Mouse (Mus musculus) gonadal fat pad, adult 2 months (tissue): Measurements from ENCODE around the gene Dpagt1. TPM values are rescaled to one million over a fixed set of nuclear protein-coding genes. Genes with fewer than 3 reads are reported as not detected.
"Not testable (repeated sequence)": the region's sequence is repeated elsewhere in the genome, so short reads cannot be mapped to it uniquely, and the experiment has no call there.

Source experiments
- DNase-seq: peaks from one replicate; pipeline ENCODE4 v3.0.0-alpha.2; 2012; ENCODE audit warnings: low read depth
- polyA plus RNA-seq: library from polyadenylated mRNA; depleted of rRNA; stranded (reverse); fragments of >200 nt; gene quantifications from 2 replicates; pipeline ENCODE4 v1.2.3, GENCODE M21; 2012

Gene Dpagt1
- polyA plus RNA-seq, 1 experiment = 58.4 TPM

GRCm38 (mm10) chr9:44318076-44318825, 7.6 kb upstream of the Dpagt1 start:
- no peak for DNase-seq

GRCm38 (mm10) chr9:44318826-44319095, 7.1 kb upstream of the Dpagt1 start:
- DNase-seq = no peak

- no peak for DNase-seq
Observed at GRCm38 (mm10) chr9:44319105-44319886, 6.5 kb upstream of the Dpagt1 start.

- DNase-seq = peak; percentile 70
Observed at GRCm38 (mm10) chr9:44319887-44320798, 5.7 kb upstream of the Dpagt1 start, which contains the start of gene C2cd2l. C2cd2l (minus strand) TSS chr9:44320285.

- DNase-seq = no peak
Observed at GRCm38 (mm10) chr9:44320799-44321133, 5.1 kb upstream of the Dpagt1 start.

- DNase-seq = not testable (repeated sequence)
Observed at GRCm38 (mm10) chr9:44323656-44324055, 2.2 kb upstream of the Dpagt1 start.

GRCm38 (mm10) chr9:44324147-44324546, 1.7 kb upstream of the Dpagt1 start:
- DNase-seq = no peak

- DNase-seq = not testable (repeated sequence)
Observed at GRCm38 (mm10) chr9:44325032-44325767, 619 bp upstream of the Dpagt1 start.

GRCm38 (mm10) chr9:44326371-44327063, 698 bp downstream of the Dpagt1 start:
- DNase-seq = peak; percentile 82

GRCm38 (mm10) chr9:44327064-44327711, 1.4 kb downstream of the Dpagt1 start:
- DNase-seq = no peak

GRCm38 (mm10) chr9:44327926-44328325, 2.1 kb downstream of the Dpagt1 start:
- no peak for DNase-seq

- DNase-seq = no peak
Observed at GRCm38 (mm10) chr9:44330736-44331135, 4.9 kb downstream of the Dpagt1 start.

GRCm38 (mm10) chr9:44332918-44333638, 7.3 kb downstream of the Dpagt1 start:
- no peak for DNase-seq

GRCm38 (mm10) chr9:44334396-44335330, 8.8 kb downstream of the Dpagt1 start, which contains the start of gene H2afx:
H2afx (plus strand) TSS chr9:44334694.
- peak; percentile 96 for DNase-seq

GRCm38 (mm10) chr9:44335331-44336092, 9.7 kb downstream of the Dpagt1 start:
- DNase-seq = no peak

- DNase-seq = no peak
Observed at GRCm38 (mm10) chr9:44336093-44336406, 10.2 kb downstream of the Dpagt1 start.

GRCm38 (mm10) chr9:44336513-44336912, 10.7 kb downstream of the Dpagt1 start:
- DNase-seq = not testable (repeated sequence)

- no peak for DNase-seq
Observed at GRCm38 (mm10) chr9:44336964-44337363, 11.1 kb downstream of the Dpagt1 start.
